Mouse (Mus musculus) MEL (cell line): ENCODE data around the gene Smim17. TPM values are rescaled to one million over a fixed set of nuclear protein-coding genes. Genes with fewer than 3 reads are reported as not detected.

Source experiments
- DNase-seq: peaks from one replicate; pipeline ENCODE4 v3.0.0; 2011; ENCODE audit warnings: low read depth, low spot score
- H3K27ac ChIP-seq: 2 replicates; pipeline ENCODE4 v1.5.1; 2012; ENCODE audit warnings: low read depth, mild to moderate bottlenecking, control low read depth, low read length, moderate library complexity; ENCODE audit not compliant: control insufficient read depth
- H3K27me3 ChIP-seq, 2 experiments: fragments of 150-350 bp in 1 of 2; sonication (generic) in 1 of 2; 2 replicates each; pipeline ENCODE4 v1.6.1; 2012; ENCODE audit warnings: low read length in 2 of 2, mild to moderate bottlenecking in 2 of 2, improper control_type of control experiment in 1 of 2, moderate library complexity in 1 of 2; ENCODE audit not compliant: insufficient read depth in 2 of 2, control insufficient read depth in 1 of 2
- H3K36me3 ChIP-seq, 2 experiments: 2 replicates each; pipeline ENCODE4 v1.6.1; 2012 to 2014; ENCODE audit warnings: low read length in 2 of 2, improper control_type of control experiment in 1 of 2, inconsistent platforms in 1 of 2, mild to moderate bottlenecking in 1 of 2; ENCODE audit not compliant: insufficient read depth in 2 of 2, control insufficient read depth in 1 of 2
- H3K4me1 ChIP-seq, 2 experiments: fragments of 150-350 bp in 1 of 2; sonication (generic) in 1 of 2; 2 replicates each; pipeline ENCODE4 v1.6.1; 2012; ENCODE audit warnings: low read length in 2 of 2, improper control_type of control experiment in 1 of 2, mild to moderate bottlenecking in 1 of 2; ENCODE audit not compliant: insufficient read depth in 2 of 2, control insufficient read depth in 1 of 2
- H3K4me3 ChIP-seq, 2 experiments: fragments of 150-350 bp in 1 of 2; sonication (generic) in 1 of 2; 2 replicates each; pipeline ENCODE4 v1.5.1; 2012; ENCODE audit warnings: low read depth in 2 of 2, low read length in 2 of 2, mild to moderate bottlenecking in 2 of 2, moderate library complexity in 2 of 2, control low read depth in 1 of 2, improper control_type of control experiment in 1 of 2; ENCODE audit not compliant: control insufficient read depth in 1 of 2, insufficient read depth in 1 of 2
- H3K79me2 ChIP-seq: 2 replicates; pipeline ENCODE4 v1.6.1; 2012; ENCODE audit warnings: mild to moderate bottlenecking, low read length, moderate library complexity; ENCODE audit not compliant: control insufficient read depth, poor library complexity, insufficient read depth
- H3K9ac ChIP-seq: 2 replicates; pipeline ENCODE4 v1.6.1; 2012; ENCODE audit warnings: low read depth, mild to moderate bottlenecking, control low read depth, low read length, moderate library complexity; ENCODE audit not compliant: control insufficient read depth, poor library complexity, severe bottlenecking
- H3K9me3 ChIP-seq: fragments of 150-350 bp; sonication (generic); replicated peaks from 2 replicates; pipeline ENCODE4 v1.6.1; 2012; ENCODE audit warnings: mild to moderate bottlenecking, low read length, improper control_type of control experiment, moderate library complexity; ENCODE audit not compliant: insufficient read depth
- BHLHE40 ChIP-seq: IDR thresholded peaks from 2 replicates; pipeline ENCODE4 v1.6.1; 2012; ENCODE audit warnings: low read depth, mild to moderate bottlenecking, inconsistent platforms, low read length, improper control_type of control experiment, borderline replicate concordance
- CHD1 ChIP-seq: IDR thresholded peaks from 2 replicates; pipeline ENCODE4 v1.6.1; 2012; ENCODE audit warnings: low read depth, mild to moderate bottlenecking, inconsistent platforms, low read length, improper control_type of control experiment
- CHD2 ChIP-seq: IDR thresholded peaks from 2 replicates; pipeline ENCODE4 v1.6.1; 2011; ENCODE audit warnings: low read length, improper control_type of control experiment
- CTCF ChIP-seq, 3 experiments: IDR thresholded peaks in 2 of 3; conservative IDR thresholded peaks in 1 of 3; 2 replicates each; pipeline ENCODE4 v1.5.1; 2011 to 2012; ENCODE audit warnings: low read length in 3 of 3, low read depth in 2 of 3, mild to moderate bottlenecking in 2 of 3, improper control_type of control experiment in 1 of 3, inconsistent platforms in 1 of 3, mixed read lengths in 1 of 3, moderate library complexity in 1 of 3; ENCODE audit not compliant: control insufficient read depth in 1 of 3, insufficient read depth in 1 of 3, poor library complexity in 1 of 3, severe bottlenecking in 1 of 3
- E2F4 ChIP-seq: IDR thresholded peaks from 2 replicates; pipeline ENCODE4 v1.6.1; 2011; ENCODE audit warnings: low read depth, low read length, improper control_type of control experiment, borderline replicate concordance
- ELF1 ChIP-seq: IDR thresholded peaks from 2 replicates; pipeline ENCODE4 v1.6.1; 2014; ENCODE audit warnings: low read depth, mild to moderate bottlenecking, inconsistent platforms, low read length, improper control_type of control experiment, moderate library complexity
- EP300 ChIP-seq, 2 experiments: IDR thresholded peaks; 2 replicates each; pipeline ENCODE4 v1.6.1; 2011; ENCODE audit warnings: improper control_type of control experiment in 2 of 2, low read length in 2 of 2, low read depth in 1 of 2, mild to moderate bottlenecking in 1 of 2
- ETS1 ChIP-seq: IDR thresholded peaks from 2 replicates; pipeline ENCODE4 v1.6.1; 2012; ENCODE audit warnings: low read depth, mild to moderate bottlenecking, inconsistent platforms, low read length, improper control_type of control experiment, moderate library complexity
- GABPA ChIP-seq: IDR thresholded peaks from 2 replicates; pipeline ENCODE4 v1.6.1; 2012; ENCODE audit warnings: low read depth, mild to moderate bottlenecking, inconsistent platforms, low read length, improper control_type of control experiment, moderate library complexity
- GATA1 ChIP-seq: IDR thresholded peaks from 2 replicates; pipeline ENCODE4 v1.6.1; 2011; ENCODE audit warnings: low read depth, low read length, improper control_type of control experiment
- HCFC1 ChIP-seq: IDR thresholded peaks from 2 replicates; pipeline ENCODE4 v1.6.1; 2012; ENCODE audit warnings: low read depth, mild to moderate bottlenecking, inconsistent platforms, low read length, improper control_type of control experiment, moderate library complexity
- JUND ChIP-seq: IDR thresholded peaks from 2 replicates; pipeline ENCODE4 v1.6.1; 2011; ENCODE audit warnings: low read depth, mild to moderate bottlenecking, improper control_type of control experiment, low read length
- KAT2A ChIP-seq: conservative IDR thresholded peaks from 2 replicates; pipeline ENCODE4 v1.6.1; 2012; ENCODE audit warnings: low read depth, low read length, improper control_type of control experiment, inconsistent platforms
- MAFK ChIP-seq: IDR thresholded peaks from 2 replicates; pipeline ENCODE4 v1.6.1; 2011; ENCODE audit warnings: low read depth, mild to moderate bottlenecking, low read length, improper control_type of control experiment, borderline replicate concordance
- MAX ChIP-seq: IDR thresholded peaks from 2 replicates; pipeline ENCODE4 v1.6.1; 2011; ENCODE audit warnings: low read length, improper control_type of control experiment
- MAZ ChIP-seq: IDR thresholded peaks from 2 replicates; pipeline ENCODE4 v1.6.1; 2012; ENCODE audit warnings: low read depth, mild to moderate bottlenecking, inconsistent platforms, low read length, improper control_type of control experiment
- MEF2A ChIP-seq: IDR thresholded peaks from 2 replicates; pipeline ENCODE4 v1.6.1; 2014; ENCODE audit warnings: low read depth, mild to moderate bottlenecking, inconsistent platforms, low read length, improper control_type of control experiment; ENCODE audit not compliant: poor library complexity, insufficient replicate concordance, severe bottlenecking; ENCODE audit errors: extremely low read depth
- MXI1 ChIP-seq: IDR thresholded peaks from 2 replicates; pipeline ENCODE4 v1.6.1; 2011; ENCODE audit warnings: mild to moderate bottlenecking, low read depth, low read length, improper control_type of control experiment
- MYB ChIP-seq: IDR thresholded peaks from 2 replicates; pipeline ENCODE4 v1.6.1; 2011; ENCODE audit warnings: mild to moderate bottlenecking, low read depth, low read length, improper control_type of control experiment
- MYC ChIP-seq: IDR thresholded peaks from 2 replicates; pipeline ENCODE4 v1.6.1; 2011; ENCODE audit warnings: low read depth, mild to moderate bottlenecking, low read length, improper control_type of control experiment, moderate library complexity
- NELFE ChIP-seq: IDR thresholded peaks from 2 replicates; pipeline ENCODE4 v1.6.1; 2011; ENCODE audit warnings: low read depth, low read length, improper control_type of control experiment
- NRF1 ChIP-seq: IDR thresholded peaks from 2 replicates; pipeline ENCODE4 v1.6.1; 2014; ENCODE audit warnings: low read depth, mild to moderate bottlenecking, inconsistent platforms, low read length, improper control_type of control experiment, moderate library complexity; ENCODE audit not compliant: poor library complexity, insufficient read depth, severe bottlenecking
- POLR2A ChIP-seq, 2 experiments: IDR thresholded peaks; 2 replicates each; pipeline ENCODE4 v1.6.1; 2011 to 2012; ENCODE audit warnings: low read length in 2 of 2, mild to moderate bottlenecking in 2 of 2, control low read depth in 1 of 2, improper control_type of control experiment in 1 of 2, low read depth in 1 of 2, moderate library complexity in 1 of 2; ENCODE audit not compliant: control insufficient read depth in 1 of 2, insufficient read depth in 1 of 2, poor library complexity in 1 of 2
- POLR2AphosphoS2 ChIP-seq: IDR thresholded peaks from 2 replicates; pipeline ENCODE4 v1.6.1; 2011; ENCODE audit warnings: low read length, improper control_type of control experiment
- POLR2AphosphoS5 ChIP-seq: IDR thresholded peaks from 2 replicates; pipeline ENCODE4 v1.6.1; 2012; ENCODE audit warnings: low read depth, borderline replicate concordance, mild to moderate bottlenecking, inconsistent platforms, low read length, moderate library complexity, mixed read lengths
- RAD21 ChIP-seq: IDR thresholded peaks from 2 replicates; pipeline ENCODE4 v1.6.1; 2011; ENCODE audit warnings: mild to moderate bottlenecking, low read depth, low read length, improper control_type of control experiment
- RCOR1 ChIP-seq: IDR thresholded peaks from 2 replicates; pipeline ENCODE4 v1.6.1; 2012; ENCODE audit warnings: low read depth, mild to moderate bottlenecking, inconsistent platforms, low read length, improper control_type of control experiment
- SIN3A ChIP-seq: IDR thresholded peaks from 2 replicates; pipeline ENCODE4 v1.6.1; 2012; ENCODE audit warnings: low read length, improper control_type of control experiment, inconsistent platforms
- SMC3 ChIP-seq: IDR thresholded peaks from 2 replicates; pipeline ENCODE4 v1.6.1; 2011; ENCODE audit warnings: low read depth, low read length, improper control_type of control experiment
- TAL1 ChIP-seq: IDR thresholded peaks from 2 replicates; pipeline ENCODE4 v1.6.1; 2012; ENCODE audit warnings: mild to moderate bottlenecking, inconsistent platforms, low read length, moderate library complexity, mixed read lengths
- TBP ChIP-seq: IDR thresholded peaks from 2 replicates; pipeline ENCODE4 v1.8.0; 2011; ENCODE audit warnings: low read depth, low read length, improper control_type of control experiment
- TCF12 ChIP-seq: IDR thresholded peaks from 2 replicates; pipeline ENCODE4 v1.6.1; 2014; ENCODE audit warnings: low read depth, mild to moderate bottlenecking, inconsistent platforms, low read length, improper control_type of control experiment, moderate library complexity
- UBTF ChIP-seq: IDR thresholded peaks from 2 replicates; pipeline ENCODE4 v1.6.1; 2012; ENCODE audit warnings: low read depth, mild to moderate bottlenecking, inconsistent platforms, low read length, improper control_type of control experiment, moderate library complexity, borderline replicate concordance; ENCODE audit not compliant: insufficient read depth
- USF1 ChIP-seq: IDR thresholded peaks from 2 replicates; pipeline ENCODE4 v1.6.1; 2014; ENCODE audit warnings: low read depth, mild to moderate bottlenecking, inconsistent platforms, low read length, improper control_type of control experiment, moderate library complexity
- USF2 ChIP-seq, 2 experiments: IDR thresholded peaks; 2 replicates each; pipeline ENCODE4 v1.6.1; 2011 to 2012; ENCODE audit warnings: improper control_type of control experiment in 2 of 2, low read length in 2 of 2, borderline replicate concordance in 1 of 2, inconsistent platforms in 1 of 2, low read depth in 1 of 2, mild to moderate bottlenecking in 1 of 2; ENCODE audit not compliant: insufficient read depth in 1 of 2
- ZKSCAN1 ChIP-seq: IDR thresholded peaks from 2 replicates; pipeline ENCODE4 v1.6.1; 2012; ENCODE audit warnings: low read depth, mild to moderate bottlenecking, inconsistent platforms, low read length, improper control_type of control experiment, moderate library complexity
- ZMIZ1 ChIP-seq: IDR thresholded peaks from 2 replicates; pipeline ENCODE4 v1.6.1; 2012; ENCODE audit warnings: low read depth, mild to moderate bottlenecking, inconsistent platforms, low read length, improper control_type of control experiment, moderate library complexity
- ZNF384 ChIP-seq: IDR thresholded peaks from 2 replicates; pipeline ENCODE4 v1.6.1; 2012; ENCODE audit warnings: low read depth, mild to moderate bottlenecking, inconsistent platforms, low read length, improper control_type of control experiment
- polyA plus RNA-seq, 2 experiments: library from polyadenylated mRNA; stranded (reverse) in 1 of 2; unstranded in 1 of 2; fragments of >175 nt in 1 of 2; fragments of >200 nt in 1 of 2; gene quantifications; 2 replicates each; pipeline versions ENCODE4 v1.2.1 to v1.2.4; 2012; ENCODE audit warnings: low replicate concordance in 2 of 2, low read depth in 1 of 2; ENCODE audit not compliant: insufficient read length in 2 of 2, insufficient read depth in 1 of 2, missing spikeins in 1 of 2
- total RNA-seq: library from RNA; depleted of rRNA; stranded (reverse); fragments of 300-350 nt; gene quantifications from 2 replicates; pipeline ENCODE4 v1.2.3, GENCODE M21; 2012

Gene Smim17
- total and polyA plus RNA-seq, 3 experiments, result not detected

DNA sequence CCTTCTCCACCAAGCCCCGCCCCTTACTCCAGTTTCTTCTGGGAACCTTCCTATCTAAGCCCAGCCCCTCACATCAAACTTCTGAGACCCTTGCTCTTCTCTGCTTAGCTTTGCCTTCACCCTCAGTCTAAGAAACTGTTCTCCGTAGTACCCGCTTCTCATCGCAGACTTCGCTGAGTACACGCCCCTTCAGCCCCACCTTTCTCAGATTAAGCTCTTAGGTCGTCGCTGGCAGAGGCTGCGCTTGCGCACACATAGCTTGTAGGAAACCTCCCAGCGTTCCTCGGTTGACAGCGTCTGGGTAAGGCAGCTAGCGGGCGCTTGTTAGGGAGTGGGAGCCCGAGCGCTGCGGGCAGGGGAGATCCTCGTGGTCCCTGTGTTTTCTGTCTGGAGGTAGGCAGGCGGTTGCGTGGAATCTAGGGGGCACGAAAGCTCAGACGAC is 35.4 kb upstream of the Smim17 start, which contains the start of gene Zfp78:
Gene Zfp78 (plus strand): TSS at position 234 of the 442 bp plus-strand sequence.
- Histone ChIP-seq H3K9me3 (no peaks in the 10 kb centered on the region), H3K4me3 (peak within 1 kb of the TSS; percentile 85 to 97), H3K27ac (peak within 1 kb of the TSS; percentile 67), H3K36me3 (peaks cover 0 to 12% of the 10 kb centered on the region in 2 experiments; a peak in 2 of 4 replicates), H3K4me1 (peaks cover 2 to 5% of the 10 kb centered on the region in 2 experiments; a peak in 3 of 4 replicates), H3K27me3 (no peaks in the 10 kb centered on the region), H3K9ac (peak within 1 kb of the TSS; percentile 79), H3K79me2 (no peaks in the 10 kb centered on the region)
- peak; percentile 97 for DNase-seq
- TF ChIP-seq ETS1 (no peak), EP300 (IDR thresholded peaks at IDR 0.05; ENCODE audit: low read depth in 1 of 2, low read length in 2 of 2) (no peak), GATA1 (no peak), MAX (no peak), GABPA (no peak), JUND (no peak), TBP (no peak), MEF2A (no peak), TAL1 (no peak), CTCF (IDR thresholded peaks at IDR 0.05 in 2 of 3, conservative IDR thresholded peaks at IDR 0.05 in 1 of 3; ENCODE audit: control insufficient read depth in 1 of 3, insufficient read depth in 1 of 3, low read depth in 2 of 3, low read length in 3 of 3, poor library complexity in 1 of 3, severe bottlenecking in 1 of 3) (no peak), MAFK (no peak), SMC3 (no peak), E2F4 (no peak), MAZ (0 out of 2 replicates have a peak, but pooled peaks have one; percentile 13), KAT2A (no peak), RAD21 (no peak), MXI1 (peak; percentile 70; the same call in 1 of the 2 replicates), SIN3A (peak; percentile 81), MYC (no peak), NRF1 (peak; percentile 88), USF1 (no peak), TCF12 (0 out of 2 replicates have a peak, but pooled peaks have one; percentile 3), ZKSCAN1 (no peak), BHLHE40 (no peak), CHD2 (no peak), NELFE (peak; percentile 61), ZMIZ1 (0 out of 2 replicates have a peak, but pooled peaks have one; percentile 33), MYB (no peak), ELF1 (no peak), HCFC1 (no peak; the same call in none of the 2 replicates), CHD1 (no peak), USF2 (IDR thresholded peaks at IDR 0.05; ENCODE audit: borderline replicate concordance in 1 of 2, insufficient read depth in 1 of 2, low read depth in 1 of 2, low read length in 2 of 2) (no peak), UBTF (no peak), POLR2AphosphoS2 (no peak), ZNF384 (no peak), RCOR1 (no peak), POLR2AphosphoS5 (no peak), POLR2A (IDR thresholded peaks at IDR 0.05; ENCODE audit: control insufficient read depth in 1 of 2, insufficient read depth in 1 of 2, low read depth in 1 of 2, low read length in 2 of 2, poor library complexity in 1 of 2) (peak; percentile 49 to 66; a peak in 1 of 4 replicates)
